Mouse (Mus musculus) CH12.LX (cell line): ENCODE data around the gene Cbll1.

Experiments
- CTCF ChIP-seq, 2 experiments: IDR thresholded peaks in 1 of 2; conservative IDR thresholded peaks in 1 of 2; 2 replicates each; pipeline ENCODE4 v1.5.1; 2011 to 2012; ENCODE audit warnings: low read depth in 2 of 2, low read length in 2 of 2, improper control_type of control experiment in 1 of 2, inconsistent platforms in 1 of 2, mild to moderate bottlenecking in 1 of 2, moderate library complexity in 1 of 2
- EP300 ChIP-seq: IDR thresholded peaks from 2 replicates; pipeline ENCODE4 v1.6.1; 2011; ENCODE audit warnings: low read length, improper control_type of control experiment
- USF2 ChIP-seq: conservative IDR thresholded peaks from 2 replicates; pipeline ENCODE4 v1.6.1; 2011; ENCODE audit warnings: low read depth, low read length, improper control_type of control experiment

DNA sequence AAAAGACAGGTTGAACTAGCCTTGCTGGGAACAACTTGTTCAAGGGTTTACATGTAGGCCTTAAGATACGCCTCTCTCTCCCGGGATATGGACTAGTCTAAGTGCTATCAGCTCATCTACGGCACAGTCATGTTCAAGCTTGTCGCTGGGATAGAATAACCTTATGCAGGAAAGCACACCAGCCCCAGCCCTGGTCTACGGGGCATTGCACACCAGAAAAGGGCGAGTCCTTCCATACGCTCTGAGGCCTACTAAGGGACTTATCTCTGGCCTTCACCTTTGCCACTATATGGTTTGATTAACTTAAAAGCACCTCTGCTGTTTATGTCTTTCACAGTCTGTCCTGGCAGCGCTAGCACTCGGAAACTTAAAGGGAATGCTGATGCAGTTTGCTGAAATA lies 38.0 kb downstream of the Cbll1 start:
- no peak for TF ChIP-seq EP300
- no peak for TF ChIP-seq CTCF (conservative IDR thresholded peaks at IDR 0.05 in 1 of 2, IDR thresholded peaks at IDR 0.05 in 1 of 2; ENCODE audit: low read depth in 2 of 2, low read length in 2 of 2)
- TF ChIP-seq USF2 = no peak
